Mouse (Mus musculus): ENCODE measurements around the gene Entpd2. TPM values are rescaled to one million over a fixed set of nuclear protein-coding genes. Genes with fewer than 3 reads are reported as not detected.

Entpd2 gene
- total RNA-seq (2023): not detected in 4 replicates

DNA sequence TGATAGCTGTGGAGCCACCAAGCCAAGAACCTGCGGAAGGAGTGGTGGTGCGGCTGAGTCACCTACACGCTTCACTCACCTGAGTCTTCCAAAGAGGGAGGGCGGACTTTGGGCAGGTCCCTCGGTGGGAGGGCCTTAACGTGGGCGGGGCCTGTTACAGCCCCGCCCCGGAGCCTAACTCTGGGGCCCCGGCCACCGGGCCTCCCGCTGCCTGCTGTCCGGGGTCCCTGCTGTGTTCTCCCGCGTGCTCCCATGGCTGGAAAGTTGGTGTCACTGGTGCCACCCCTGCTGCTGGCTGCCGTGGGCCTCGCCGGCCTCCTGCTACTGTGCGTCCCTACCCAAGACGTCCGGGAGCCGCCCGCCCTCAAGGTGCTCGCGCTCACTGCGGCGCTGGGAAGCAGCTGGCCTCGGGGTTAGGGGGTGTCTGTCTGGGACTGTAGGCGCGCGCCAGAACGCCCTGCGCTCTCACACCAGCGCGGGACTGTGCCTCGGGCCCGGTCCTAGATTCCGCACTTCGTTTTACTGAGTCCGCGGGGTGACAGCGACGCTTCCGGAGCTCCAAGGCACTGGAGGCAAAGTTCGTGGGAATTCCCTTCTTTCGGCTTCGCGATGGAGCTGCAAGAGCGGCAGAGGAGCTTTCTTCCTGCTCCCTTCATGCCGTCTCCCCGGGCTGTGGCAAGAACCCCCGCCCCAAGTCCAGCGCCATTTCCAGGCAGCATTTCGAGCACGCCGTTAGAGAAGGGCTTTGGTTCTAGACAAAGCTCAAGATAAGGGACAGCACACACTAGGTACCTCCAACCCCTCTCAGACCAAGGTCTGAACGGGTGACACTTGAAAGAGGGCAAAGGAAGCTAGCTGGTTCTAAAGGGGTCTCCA, at the start of gene Entpd2:
Gene Entpd2, plus strand, starts transcription at position 154 of the 876 bp plus-strand sequence.

DNA sequence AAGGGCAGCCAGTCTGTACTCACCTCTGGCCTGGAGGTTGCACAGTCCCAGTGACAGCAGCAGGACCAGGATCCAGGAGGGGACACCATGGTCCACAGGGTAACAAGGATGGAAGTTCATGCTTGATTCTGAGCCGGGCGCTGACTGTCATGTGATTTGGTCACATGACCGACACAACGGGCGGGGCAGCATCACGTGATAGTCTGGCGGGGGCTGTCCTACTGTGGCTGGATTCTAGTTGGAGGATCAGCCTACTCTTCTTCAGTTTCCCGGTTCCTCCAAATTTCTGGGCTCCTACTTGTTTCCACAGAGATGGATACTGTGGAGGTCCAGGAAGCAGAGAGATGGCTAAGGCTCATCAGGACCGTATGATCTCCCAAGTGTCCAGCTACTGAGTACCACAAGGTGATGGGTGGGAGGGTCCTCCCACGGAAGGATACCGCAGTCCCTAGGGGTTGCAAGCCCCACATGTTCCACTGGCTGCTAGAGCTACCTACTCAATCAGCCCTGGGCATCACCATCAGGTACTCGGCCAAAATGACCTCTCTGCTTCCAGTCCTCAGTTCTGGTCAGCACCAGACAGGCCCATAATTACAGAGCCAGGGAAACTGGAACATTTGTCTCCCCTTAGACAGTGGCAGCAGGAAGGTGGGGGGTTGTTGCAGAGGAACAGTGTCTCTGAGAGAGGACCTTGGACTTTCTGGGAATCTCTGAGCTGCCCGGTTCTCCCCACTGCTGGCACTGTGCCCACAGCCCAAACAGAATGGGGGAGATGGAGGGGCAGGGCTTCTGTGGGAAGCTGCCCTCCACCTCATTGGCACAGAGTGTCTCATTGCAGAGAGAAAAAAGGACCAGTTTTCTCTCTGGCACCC, 39.2 kb upstream of the Entpd2 start, which contains the start of gene Dpp7:
Gene Dpp7, minus strand, starts transcription at position 152 of the 872 bp plus-strand sequence.

DNA sequence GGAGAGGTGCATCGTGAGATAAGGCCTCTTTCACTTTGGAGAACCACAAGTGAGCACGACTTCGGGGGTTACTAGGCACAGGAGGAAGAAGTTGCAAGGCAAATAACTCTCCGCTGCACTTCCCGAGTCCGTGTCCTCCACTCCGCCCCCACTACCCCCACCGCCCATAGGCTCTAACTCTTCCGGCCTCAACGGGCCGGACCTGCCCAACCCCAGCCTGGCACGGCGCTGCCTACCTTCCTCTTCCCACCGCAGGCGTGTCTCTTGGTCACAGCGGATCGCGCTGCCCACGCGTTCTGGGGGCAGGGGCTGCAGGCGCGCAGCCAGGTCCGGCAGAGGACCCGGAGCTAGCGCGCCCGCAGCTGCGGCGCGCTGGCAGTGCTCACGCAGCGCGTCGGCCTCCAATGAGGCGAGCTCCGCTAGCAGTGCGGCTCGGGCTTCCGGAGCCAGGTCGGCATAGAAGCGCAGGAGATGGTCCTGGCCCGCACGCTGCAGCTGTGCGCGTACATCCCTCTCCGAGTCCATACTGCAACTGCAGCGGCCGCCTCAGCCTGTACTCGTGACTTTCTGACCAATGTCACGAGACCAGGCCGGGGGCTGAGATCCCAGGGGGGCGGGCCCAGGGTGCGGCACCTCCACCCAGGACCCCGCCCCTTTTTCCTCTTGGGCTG, 30.4 kb upstream of the Entpd2 start, which contains the start of gene Uap1l1:
Gene Uap1l1, minus strand, starts transcription at position 592 of the 671 bp plus-strand sequence.

DNA sequence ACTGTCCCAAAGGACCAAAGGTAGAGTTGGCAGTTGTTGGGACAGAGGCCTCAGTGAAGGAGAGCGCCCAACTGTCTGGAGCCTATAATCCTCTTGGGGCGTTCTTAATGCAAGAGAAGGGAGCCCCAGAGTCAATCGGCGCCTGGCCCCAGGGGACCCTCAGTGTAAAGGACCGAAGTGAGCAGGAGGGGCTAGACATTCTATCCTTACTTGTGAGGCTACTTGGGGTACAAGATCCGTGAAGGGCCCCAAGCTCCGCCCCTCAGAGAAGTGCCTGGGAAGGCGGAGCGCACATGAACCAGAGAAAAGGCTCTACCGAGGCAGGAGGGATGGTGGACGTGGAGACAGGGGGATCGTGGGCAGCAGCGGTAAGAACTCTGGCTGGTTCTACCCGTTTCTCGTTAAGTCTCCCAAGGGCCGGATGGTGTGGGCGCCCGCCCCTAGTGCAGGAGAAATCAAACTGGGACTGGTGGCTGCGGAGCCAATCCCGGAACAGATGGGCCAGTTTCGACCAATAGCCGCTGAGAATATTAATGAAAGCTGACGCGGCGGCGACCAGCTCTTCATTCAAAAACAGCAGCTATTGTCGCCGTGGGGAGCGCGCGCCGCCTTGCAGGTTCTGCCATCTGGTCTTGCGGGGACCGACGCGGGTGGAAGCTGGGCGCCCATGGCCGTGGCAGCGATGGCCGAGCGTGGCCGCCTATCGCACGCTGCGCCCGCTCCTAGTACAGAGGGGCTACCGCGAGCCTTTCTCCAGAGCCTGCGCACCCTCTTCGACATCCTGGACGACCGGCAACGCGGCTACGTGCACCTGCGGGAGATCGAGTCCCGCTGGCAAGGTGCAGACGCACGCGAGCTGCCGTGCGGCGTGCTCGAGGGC, 23.7 kb upstream of the Entpd2 start, which contains the start of gene Sapcd2:
Gene Sapcd2, plus strand, starts transcription at position 558 of the 880 bp plus-strand sequence.

DNA sequence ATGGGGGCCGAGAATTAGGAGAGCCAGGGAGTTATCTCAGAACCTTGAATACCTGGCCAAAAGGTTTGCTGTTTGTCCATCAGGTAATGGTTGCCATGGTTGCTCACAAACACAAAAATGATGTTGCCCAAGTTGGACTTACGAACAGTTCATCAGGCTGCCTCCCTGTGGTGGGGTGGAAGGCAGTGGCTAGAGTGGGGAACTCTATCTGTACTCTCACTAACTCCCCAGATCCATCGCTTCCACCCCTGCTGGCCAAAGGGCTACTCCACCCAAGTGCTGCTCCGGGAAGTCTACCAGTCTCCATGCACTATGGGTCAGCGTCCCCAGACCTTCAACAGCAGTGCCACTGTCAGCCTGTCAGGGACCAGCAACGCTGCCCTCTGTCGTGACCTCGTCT, 3.4 kb downstream of the Entpd2 start, which contains the start of gene Npdc1:
Gene Npdc1, plus strand, starts transcription at position 301 of the 400 bp plus-strand sequence.

DNA sequence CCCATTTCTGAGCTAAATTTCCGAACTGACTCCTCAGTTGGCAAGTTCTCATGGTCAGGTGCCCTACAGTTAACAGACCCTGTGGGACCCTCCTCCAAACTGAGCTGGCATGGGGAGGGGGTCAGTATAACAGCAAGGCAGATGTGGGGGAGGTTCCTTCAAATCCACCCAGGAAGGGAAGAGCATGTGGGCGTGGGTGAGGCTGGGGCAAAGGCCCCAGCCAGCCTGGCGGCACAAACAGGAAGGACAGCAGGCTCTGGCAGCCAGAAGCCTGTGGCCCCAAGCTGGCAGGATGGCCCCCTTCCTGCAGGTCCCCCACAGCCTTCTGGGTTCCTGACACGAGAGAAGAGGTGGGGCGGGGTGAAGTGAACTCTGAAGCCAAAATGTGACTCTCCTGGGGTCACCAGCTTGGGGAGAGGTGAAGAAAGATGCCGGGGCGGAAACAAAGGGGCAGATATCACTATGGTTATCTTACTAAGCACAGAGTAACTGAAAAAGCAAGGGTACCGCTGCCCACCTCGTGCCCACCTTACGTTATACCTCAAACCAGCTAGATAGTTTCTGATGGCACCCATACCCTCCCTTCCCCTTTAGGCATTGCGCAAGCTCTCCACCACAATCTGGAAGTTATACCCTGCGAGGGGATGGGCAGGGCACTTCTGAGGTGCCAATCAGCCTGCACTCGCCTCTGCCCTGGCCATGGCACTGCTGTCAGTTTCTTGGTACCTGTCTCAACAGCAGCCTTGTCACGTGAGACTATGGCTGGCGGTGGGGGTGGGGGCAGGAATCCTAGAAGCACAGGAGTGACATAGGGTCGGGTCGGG, 27.1 kb downstream of the Entpd2 start, which contains the start of gene Fut7:
Gene Fut7, plus strand, starts transcription at position 681 of the 824 bp plus-strand sequence.

DNA sequence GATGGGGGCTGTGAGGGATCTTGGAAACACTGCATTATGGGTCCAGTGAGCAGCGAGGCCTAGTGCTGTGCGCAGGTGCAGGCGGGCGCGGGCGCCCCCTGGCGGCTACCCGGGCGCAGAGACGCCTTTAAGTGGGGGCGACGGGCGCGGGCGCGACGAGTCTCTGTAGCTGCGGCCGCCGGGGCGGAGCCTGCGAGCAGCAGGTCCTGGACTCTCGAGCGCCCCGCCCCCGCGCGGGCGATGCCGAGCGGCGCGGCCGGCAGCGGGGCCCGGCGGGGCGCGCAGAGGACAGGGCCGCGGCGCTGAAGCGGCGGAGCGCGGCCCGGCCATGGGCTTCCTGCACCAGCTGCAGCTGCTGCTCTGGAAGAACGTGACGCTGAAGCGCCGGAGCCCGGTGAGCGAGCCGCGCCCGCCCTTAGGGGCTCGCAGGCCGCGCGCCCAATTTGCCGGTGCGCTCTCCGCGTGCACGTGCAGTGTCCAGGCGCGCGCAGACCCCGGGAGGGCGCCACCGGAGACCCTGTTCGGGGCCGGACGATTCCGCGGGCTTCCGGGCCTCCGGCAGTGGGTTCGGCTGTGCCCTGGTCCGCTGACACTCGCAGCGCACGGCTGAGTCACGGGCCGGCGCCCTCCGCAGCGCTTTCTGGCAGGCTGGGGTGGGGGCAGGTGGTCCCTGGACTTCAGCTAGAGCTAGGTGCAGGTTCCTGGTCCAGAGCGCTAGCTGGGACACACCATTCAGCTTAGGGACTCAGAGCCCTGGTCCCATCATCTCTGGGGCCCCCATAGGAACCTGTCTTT, 33.0 kb downstream of the Entpd2 start, which contains the start of gene Abca2:
Gene Abca2, plus strand, starts transcription at position 262 of the 795 bp plus-strand sequence.

Other genes with a start within 250 kb of the Entpd2 start
- 5.2 to 8.3 TPM (median 7.2 TPM) in 4 replicates for gene Nrarp, start 215.1 kb upstream of the Entpd2 start, total RNA-seq (2023)
- gene Tor4a, start 199.0 kb upstream of the Entpd2 start, total RNA-seq (2023): 29.8 to 31.9 TPM (median 30.9 TPM) in 4 replicates
- gene Nelfb, start 184.4 kb upstream of the Entpd2 start, total RNA-seq (2023): 71.6 to 75.6 TPM (median 72.5 TPM) in 4 replicates
- gene Stpg3, start 181.2 kb upstream of the Entpd2 start, total RNA-seq (2023): not detected in 4 replicates
- gene Fam166a, start 177.1 kb upstream of the Entpd2 start, total RNA-seq (2023): 0.89 TPM in 1 of 4 replicates, not detected in the others
- gene Tubb4b, start 171.2 kb upstream of the Entpd2 start, total RNA-seq (2023): 101 to 123 TPM (median 110 TPM) in 4 replicates
- gene Slc34a3, start 161.5 kb upstream of the Entpd2 start, total RNA-seq (2023): not detected in 4 replicates
- gene Rnf224, start 159.1 kb upstream of the Entpd2 start, total RNA-seq (2023): not detected in 4 replicates
- not detected in 4 replicates for gene Rnf208, start 153.6 kb upstream of the Entpd2 start, total RNA-seq (2023)
- gene Cysrt1, start 153.4 kb upstream of the Entpd2 start, total RNA-seq (2023): not detected in 4 replicates
- gene AL732309.1, start 149.0 kb upstream of the Entpd2 start, total RNA-seq (2023): 4.6 to 12.8 TPM (median 6.9 TPM) in 4 replicates
- gene Tmem203, start 140.4 kb upstream of the Entpd2 start, total RNA-seq (2023): 18.8 to 26.6 TPM (median 24.1 TPM) in 4 replicates
- 13.6 to 20.3 TPM (median 14.4 TPM) in 4 replicates for gene Tprn, start 133.3 kb upstream of the Entpd2 start, total RNA-seq (2023)
- 30.8 to 37.7 TPM (median 35.7 TPM) in 4 replicates for gene Ssna1, start 123.4 kb upstream of the Entpd2 start, total RNA-seq (2023)
- 101 to 113 TPM (median 107 TPM) in 4 replicates for gene Anapc2, start 123.4 kb upstream of the Entpd2 start, total RNA-seq (2023)
- gene Tmem210, start 107.7 kb upstream of the Entpd2 start, total RNA-seq (2023): not detected in 4 replicates
- gene Lrrc26, start 106.0 kb upstream of the Entpd2 start, total RNA-seq (2023): not detected in 4 replicates
- not detected in 4 replicates for gene Grin1, start 76.7 kb upstream of the Entpd2 start, total RNA-seq (2023)
- gene Man1b1, start 63.5 kb upstream of the Entpd2 start, total RNA-seq (2023): 39.7 to 50.0 TPM (median 47.1 TPM) in 4 replicates
- gene Dpp7, start 39.5 kb upstream of the Entpd2 start, total RNA-seq (2023): 41.2 to 46.3 TPM (median 43.4 TPM) in 4 replicates
- gene Uap1l1, start 30.2 kb upstream of the Entpd2 start, total RNA-seq (2023): 22.5 to 35.7 TPM (median 25.5 TPM) in 4 replicates
- gene Sapcd2, start 23.6 kb upstream of the Entpd2 start, total RNA-seq (2023): 0.48 to 0.85 TPM in 2 of 4 replicates, not detected in the others
- not detected in 4 replicates for gene Npdc1, start 3.5 kb downstream of the Entpd2 start, total RNA-seq (2023)
- not detected in 4 replicates for gene Fut7, start 27.4 kb downstream of the Entpd2 start, total RNA-seq (2023)
- gene Abca2, start 32.8 kb downstream of the Entpd2 start, total RNA-seq (2023): 44.9 to 53.9 TPM (median 49.1 TPM) in 4 replicates
- gene Clic3, start 61.0 kb downstream of the Entpd2 start, total RNA-seq (2023): 0.83 TPM in 1 of 4 replicates, not detected in the others
- gene Paxx, start 65.2 kb downstream of the Entpd2 start, total RNA-seq (2023): 115 to 135 TPM (median 127 TPM) in 4 replicates
- not detected in 4 replicates for gene Ptgds, start 74.2 kb downstream of the Entpd2 start, total RNA-seq (2023)
- gene Lcn12, start 98.0 kb downstream of the Entpd2 start, total RNA-seq (2023): not detected in 4 replicates
- gene Fbxw5, start 104.9 kb downstream of the Entpd2 start, total RNA-seq (2023): 64.9 to 78.2 TPM (median 70.7 TPM) in 4 replicates
- 1.1 TPM in 1 of 4 replicates, not detected in the others for gene C8g, start 105.8 kb downstream of the Entpd2 start, total RNA-seq (2023)
- 56.9 to 61.5 TPM (median 58.0 TPM) in 4 replicates for gene Traf2, start 151.1 kb downstream of the Entpd2 start, total RNA-seq (2023)
- gene Edf1, start 162.0 kb downstream of the Entpd2 start, total RNA-seq (2023): 109 to 125 TPM (median 115 TPM) in 4 replicates
- gene Mamdc4, start 179.0 kb downstream of the Entpd2 start, total RNA-seq (2023): 0.77 to 2.4 TPM (median 1.5 TPM) in 4 replicates
- gene Phpt1, start 179.3 kb downstream of the Entpd2 start, total RNA-seq (2023): 16.1 to 21.8 TPM (median 17.6 TPM) in 4 replicates
- 0.24 to 0.38 TPM (median 0.37 TPM) in 3 of 4 replicates, not detected in the other for gene Ajm1, start 185.9 kb downstream of the Entpd2 start, total RNA-seq (2023)
- gene Rabl6, start 212.6 kb downstream of the Entpd2 start, total RNA-seq (2023): 102 to 112 TPM (median 109 TPM) in 4 replicates
- not detected in 4 replicates for gene Ccdc183, start 221.8 kb downstream of the Entpd2 start, total RNA-seq (2023)
- gene Tmem141, start 226.1 kb downstream of the Entpd2 start, total RNA-seq (2023): 0.78 to 2.9 TPM (median 2.4 TPM) in 4 replicates
- 4.1 to 8.3 TPM (median 5.8 TPM) in 4 replicates for gene Fcna, start 232.2 kb downstream of the Entpd2 start, total RNA-seq (2023)